Mouse (Mus musculus) olfactory bulb, adult 2 months (tissue): Measurements from ENCODE around the gene P2ry14.

ENCODE experiments used
- CTCF ChIP-seq: fragments of 200-500 bp; IDR thresholded peaks from 2 replicates; pipeline ENCODE4 v1.5.1; 2012; ENCODE audit warnings: low read depth, mild to moderate bottlenecking, low read length, moderate library complexity; ENCODE audit not compliant: insufficient read depth
- POLR2A ChIP-seq: fragments of 200-500 bp; IDR thresholded peaks from 2 replicates; pipeline ENCODE4 v1.6.1; 2012; ENCODE audit warnings: mild to moderate bottlenecking, low read depth, low read length, moderate library complexity; ENCODE audit not compliant: insufficient read depth

DNA sequence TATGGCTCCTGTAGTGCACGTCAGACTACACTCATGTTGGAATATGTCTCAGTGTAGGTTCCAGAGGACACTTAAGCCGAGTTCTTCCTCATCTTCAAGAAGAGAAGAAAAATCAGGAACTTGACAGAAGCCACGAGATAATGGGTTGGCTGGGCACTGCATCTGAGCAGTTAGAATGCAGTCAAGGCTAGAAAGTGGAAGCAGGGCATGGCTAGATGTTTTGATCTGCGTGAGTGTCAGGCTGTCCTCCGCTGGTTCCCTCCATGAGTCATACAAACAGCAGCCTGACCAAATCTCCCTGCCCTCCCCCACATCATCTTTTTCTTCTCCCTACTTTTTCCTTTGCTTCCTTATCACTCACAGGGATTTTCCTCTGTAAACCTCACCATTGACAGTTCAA lies at the start of gene P2ry14:
- TF ChIP-seq CTCF (no peak), POLR2A (no peak)
